Mouse (Mus musculus): ENCODE measurements around the gene H2afy. TPM values are rescaled to one million over a fixed set of nuclear protein-coding genes. Genes with fewer than 3 reads are reported as not detected.

The H2afy gene
- polyA plus RNA-seq, 2 experiments from 2014 or later: 106 to 135 TPM

GRCm38 (mm10) chr13:56144021-56144420 is 7.9 kb upstream of the H2afy start:
- no peak for ATAC-seq

DNA sequence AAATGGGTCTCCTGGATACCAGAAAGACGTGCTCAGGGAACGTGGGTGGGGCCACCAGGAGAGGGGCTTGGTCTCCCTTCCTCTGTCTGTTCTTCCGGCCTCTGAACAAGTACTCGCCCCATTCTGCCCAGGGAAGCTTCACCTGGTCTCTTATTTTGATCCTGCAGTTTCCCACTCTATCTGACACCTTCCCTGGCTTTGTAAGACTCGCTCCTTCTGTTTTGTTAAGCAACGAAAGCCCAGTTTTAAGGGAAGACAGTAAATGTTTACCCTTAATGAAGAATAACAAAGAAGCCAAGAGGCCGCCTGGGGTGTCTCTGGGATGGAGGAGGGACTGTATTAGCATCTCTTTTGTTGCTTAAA is 7.0 kb upstream of the H2afy start:
- peak; percentile 51 for ATAC-seq

DNA sequence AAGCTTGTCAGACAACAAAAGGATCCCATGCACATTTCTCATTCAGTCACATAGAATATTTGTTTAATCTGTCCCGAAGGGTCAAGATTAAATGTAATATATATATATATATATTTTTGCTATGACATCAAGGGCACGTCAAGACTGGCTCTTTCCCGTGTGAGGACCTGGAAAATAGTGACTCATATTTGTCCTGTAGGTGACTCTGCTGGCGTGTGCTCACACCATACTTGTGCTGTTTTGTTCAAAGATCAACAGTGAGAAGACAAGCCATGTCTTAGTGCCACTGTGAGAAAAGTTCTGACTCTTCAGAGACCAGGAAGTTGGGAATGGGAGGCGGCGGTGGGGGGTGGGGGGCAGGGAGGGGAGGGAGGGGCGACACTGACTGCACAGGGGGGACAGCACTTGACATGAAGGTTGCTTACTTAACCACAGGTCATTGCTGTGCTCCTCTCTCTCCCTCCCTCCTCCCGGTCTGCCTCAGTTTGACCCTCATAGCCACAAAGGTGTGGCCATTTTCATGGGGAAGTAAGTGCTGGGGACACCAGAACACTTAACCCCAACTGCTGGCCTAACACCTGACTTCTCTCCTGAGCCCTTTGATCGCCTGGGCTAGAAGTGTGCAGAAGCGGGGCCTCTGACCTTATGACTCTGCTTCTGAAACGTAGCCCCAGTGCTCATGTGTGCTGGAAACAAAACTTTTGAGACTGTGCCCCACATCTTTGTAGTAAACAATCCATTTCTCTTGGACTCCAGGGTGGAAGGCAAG is 6.4 kb upstream of the H2afy start:
- peak; percentile 35 for ATAC-seq

DNA sequence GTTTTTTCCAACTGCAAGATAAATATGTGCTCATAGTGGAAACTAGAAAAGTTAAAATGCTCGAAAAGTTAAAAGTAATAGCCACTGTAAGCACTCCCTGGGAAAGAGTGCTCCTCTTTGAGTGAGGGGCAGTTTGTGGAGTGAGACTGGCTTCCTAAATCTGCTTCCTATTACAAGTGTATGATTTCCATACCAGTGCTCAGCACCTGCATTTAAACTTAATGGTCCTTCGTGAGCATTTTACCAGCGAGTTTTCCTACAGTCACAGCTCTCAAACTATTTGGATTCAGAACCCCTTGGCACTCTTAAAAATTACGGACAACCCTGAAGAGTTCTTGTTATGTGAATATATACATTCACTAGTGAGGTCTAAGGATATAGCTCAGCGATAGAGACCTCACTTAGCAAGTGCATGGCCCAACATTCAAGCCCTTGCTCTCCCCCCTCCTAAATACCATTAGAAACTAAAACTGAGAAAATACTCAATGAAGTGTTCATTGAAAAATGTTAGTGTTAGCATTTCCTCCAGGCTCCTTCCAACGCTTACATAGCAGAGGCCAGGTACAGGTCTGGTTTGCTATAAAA is 3.1 kb upstream of the H2afy start:
- ATAC-seq: no peak

GRCm38 (mm10) chr13:56135231-56136052 is 719 bp downstream of the H2afy start:
- peak; percentile 71 for ATAC-seq

GRCm38 (mm10) chr13:56134631-56135181 is 1.5 kb downstream of the H2afy start:
- peak; percentile 15 for ATAC-seq

GRCm38 (mm10) chr13:56134031-56134430 is 2.1 kb downstream of the H2afy start:
- ATAC-seq: peak; percentile 48

DNA sequence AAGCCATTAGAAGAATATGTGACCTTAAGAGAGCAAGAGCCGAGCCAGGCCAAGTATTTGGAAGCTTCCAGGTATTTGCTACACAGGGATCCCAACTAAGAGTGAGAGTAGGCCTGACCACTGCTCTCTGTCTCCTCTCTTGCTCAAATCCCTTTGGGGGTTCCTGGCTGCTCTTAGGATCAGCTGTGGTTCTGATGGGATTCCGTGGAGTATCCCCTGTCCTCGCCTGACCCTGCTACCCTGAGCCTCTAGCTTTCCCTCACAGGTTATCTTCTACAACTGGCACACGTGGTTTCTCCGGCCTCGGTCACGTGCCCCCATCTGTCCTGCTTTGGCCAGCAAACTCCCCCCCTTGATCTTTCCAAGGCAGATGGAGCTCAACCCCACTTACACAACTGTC is 3.2 kb downstream of the H2afy start:
- ATAC-seq: no peak

- ATAC-seq: peak; percentile 62
Observed at GRCm38 (mm10) chr13:56132326-56132936, 3.7 kb downstream of the H2afy start.

DNA sequence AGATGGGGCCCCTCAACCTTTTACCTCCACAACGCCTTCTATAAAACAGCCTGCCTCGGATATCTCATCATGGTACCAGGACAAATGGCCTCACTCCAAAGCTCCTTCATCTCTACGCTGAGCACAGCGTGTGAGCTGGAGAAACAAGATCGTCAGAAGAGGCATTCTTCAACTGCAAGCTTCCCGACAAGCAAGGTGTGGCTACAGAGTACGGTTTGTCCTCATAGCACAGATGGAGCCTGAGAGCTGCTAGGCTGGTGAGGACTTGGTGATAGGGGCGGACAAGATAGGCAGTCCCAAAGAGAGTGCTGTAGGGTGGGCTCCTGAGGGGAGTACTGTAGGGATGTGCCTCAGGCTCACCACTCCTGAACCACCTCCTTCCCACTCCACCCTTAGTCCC is 5.6 kb downstream of the H2afy start:
- ATAC-seq: no peak

DNA sequence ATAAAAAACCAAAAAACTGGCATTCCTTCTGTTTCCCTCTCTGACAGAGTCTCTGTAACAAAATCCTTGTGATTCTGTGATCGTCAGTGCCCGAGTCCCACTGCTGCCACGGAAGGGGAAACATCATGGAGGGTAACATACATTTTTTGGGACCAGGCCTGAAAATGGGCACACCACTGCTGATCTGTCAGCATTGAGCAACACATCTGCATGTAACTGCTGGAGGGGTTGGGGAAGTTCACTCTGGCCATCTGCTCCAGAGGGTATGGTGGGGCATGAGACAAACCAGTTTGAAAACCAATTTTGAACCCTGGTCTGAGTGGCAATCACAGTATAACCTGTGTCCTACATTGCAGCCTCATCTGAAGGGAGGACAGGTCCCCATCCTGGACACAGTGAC is 6.6 kb downstream of the H2afy start:
- no peak for ATAC-seq

DNA sequence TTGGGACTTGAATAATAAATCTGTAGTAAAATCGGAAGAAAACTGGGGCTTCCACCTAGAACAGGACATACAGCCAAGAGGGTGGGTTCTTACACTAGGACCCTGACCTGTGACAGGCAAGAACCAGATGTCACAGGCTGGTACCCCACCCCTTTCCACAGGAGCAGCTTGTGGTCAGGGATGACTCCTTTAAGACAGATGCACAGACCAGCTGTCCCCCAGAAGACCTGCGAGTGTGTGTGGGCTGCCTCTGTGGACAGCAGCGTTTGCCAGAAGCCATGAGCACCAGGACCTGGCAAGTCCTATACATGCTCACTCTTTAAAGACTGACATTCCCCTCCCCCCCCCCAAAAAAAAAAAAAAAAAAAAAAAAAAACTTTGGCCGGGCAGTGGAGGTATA is 7.1 kb downstream of the H2afy start:
- no peak for ATAC-seq

DNA sequence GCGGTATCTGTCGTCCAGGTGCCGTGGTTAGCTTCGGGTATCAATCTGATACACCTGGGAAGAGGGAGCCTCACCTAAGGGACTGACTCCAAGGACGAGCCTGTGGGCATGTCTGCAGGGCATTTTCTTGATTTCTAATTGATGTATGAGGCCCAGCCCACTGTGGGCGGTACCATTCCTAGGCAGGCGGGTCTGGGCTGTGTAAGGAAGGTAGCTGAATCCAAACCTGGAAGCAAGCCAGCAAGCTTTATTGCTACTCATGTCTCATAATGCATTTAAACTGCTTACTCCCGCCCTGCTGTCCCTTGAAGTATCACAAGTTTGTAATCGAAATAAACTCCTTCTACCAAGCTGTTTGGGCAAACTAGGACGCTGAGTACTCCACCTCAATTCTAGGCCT is 10.5 kb downstream of the H2afy start:
- ATAC-seq: no peak

DNA sequence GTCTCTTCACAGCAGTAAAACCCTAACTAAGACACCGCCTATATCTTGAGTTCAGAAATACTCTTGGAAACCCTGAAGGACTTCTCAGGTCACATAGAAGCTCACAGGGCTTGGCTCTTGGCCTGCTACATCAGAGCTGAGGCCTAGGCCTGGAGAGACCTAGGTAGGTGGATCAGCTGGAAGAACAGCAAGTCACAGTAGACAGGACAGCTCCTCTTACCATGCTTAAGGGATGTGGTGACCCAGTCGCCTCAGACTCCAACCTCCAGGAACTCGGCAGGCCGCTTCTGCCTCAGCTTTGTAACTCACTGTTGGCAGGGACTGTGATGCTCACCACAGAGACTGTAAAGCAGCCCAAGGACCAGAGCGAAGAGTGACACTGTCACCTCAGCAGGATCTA is 13.1 kb downstream of the H2afy start:
- no peak for ATAC-seq

GRCm38 (mm10) chr13:56117991-56118765 is 18.0 kb downstream of the H2afy start:
- no peak for ATAC-seq

- ATAC-seq: no peak
Observed at GRCm38 (mm10) chr13:56115906-56116305, 20.3 kb downstream of the H2afy start.

- ATAC-seq: no peak
Observed at GRCm38 (mm10) chr13:56115386-56115785, 20.8 kb downstream of the H2afy start.

DNA sequence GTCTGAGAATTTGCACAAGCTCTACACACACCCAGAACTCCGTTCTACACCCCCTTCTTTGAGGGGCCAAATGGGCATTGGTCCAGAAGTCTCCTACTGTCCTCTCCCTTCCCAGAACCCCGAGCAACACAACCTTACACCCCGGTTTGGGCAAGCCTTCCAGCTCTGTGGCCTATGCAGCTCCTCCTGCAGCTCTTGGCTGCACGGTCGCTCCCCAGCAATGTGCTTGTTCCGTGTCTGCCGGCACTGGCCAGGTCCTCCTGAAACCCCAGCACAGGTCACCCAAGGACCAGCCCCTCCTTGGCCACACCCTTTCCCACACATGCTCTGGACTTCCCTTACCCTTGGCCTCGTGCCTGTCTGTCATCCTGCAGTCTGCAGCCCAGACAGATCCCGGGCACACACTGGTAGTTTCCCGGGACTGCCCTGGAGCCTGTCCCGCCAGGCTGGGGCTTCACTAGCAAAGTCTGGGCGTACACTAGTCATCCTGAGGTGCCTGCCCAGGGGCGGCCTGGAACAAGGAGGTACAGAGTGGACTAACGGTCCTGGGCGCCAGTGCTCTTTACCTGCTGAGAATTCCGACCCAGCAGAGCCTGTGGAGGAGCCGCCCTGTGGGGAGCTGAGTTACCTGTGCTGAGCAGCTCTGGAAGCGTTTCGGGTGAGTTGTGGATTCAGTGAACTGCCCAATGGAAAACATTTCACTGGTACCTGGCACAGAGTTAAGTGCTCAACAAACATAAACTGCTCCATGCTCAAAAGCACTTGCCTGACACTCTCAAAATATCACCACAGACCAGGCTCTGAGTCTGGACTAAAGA is 22.5 kb downstream of the H2afy start:
- ATAC-seq: no peak

GRCm38 (mm10) chr13:56112980-56113379 is 23.2 kb downstream of the H2afy start:
- no peak for ATAC-seq

DNA sequence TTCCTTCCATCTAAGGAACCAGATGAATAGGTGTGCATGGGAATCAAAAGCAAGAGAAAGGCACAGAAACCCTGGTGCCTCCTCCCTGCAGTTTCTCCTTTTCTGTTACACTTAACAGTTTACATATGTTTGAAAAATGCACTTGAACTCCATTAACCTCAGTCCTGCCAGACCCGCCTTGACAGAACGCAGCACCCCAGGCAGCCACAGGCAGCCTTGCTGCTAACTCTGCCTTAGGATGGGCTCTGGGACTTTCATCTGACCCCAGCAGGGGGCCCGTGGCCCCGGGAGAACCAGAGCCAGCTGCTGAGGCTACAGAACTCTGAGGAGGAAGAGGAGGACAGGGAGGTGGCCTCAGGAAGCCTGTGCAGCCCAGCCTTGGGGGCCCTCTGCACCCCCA is 23.7 kb downstream of the H2afy start:
- no peak for ATAC-seq

- no peak for ATAC-seq
Observed at GRCm38 (mm10) chr13:56111601-56112000, 24.6 kb downstream of the H2afy start.
